Mouse (Mus musculus): ENCODE results near the gene Endod1. TPM values are rescaled to one million over a fixed set of nuclear protein-coding genes. Genes with fewer than 3 reads are reported as not detected.

The Endod1 gene
- polyA plus RNA-seq, 1 experiment from 2014 or later = 90.1 TPM

DNA sequence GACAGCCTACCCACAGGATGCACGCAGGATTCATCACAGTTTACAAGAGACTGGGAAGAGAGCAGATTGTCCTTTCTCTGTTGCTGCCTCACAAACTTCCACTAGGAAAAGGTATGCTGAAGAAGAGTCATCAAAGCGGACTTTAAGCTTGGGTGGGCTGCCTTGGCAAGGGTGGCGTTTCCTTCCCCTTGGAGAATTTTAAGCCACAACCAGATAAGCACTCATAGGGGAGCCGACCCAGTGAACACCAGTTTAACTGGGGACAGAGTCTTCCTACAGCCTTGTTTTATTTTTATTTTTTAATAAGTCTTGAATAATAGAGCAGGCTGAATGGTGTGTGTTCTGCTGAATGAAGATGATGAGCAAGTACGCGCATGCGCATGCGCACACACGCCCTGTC lies 16.6 kb downstream of the Endod1 start:
- H3K36me3 ChIP-seq (ENCODE audit: control insufficient read depth, insufficient read depth, low read length) = no peaks in the 10 kb centered on the region
- no peak for ATAC-seq (ENCODE audit: low FRiP score, low TSS enrichment)
- no peak overlapping the region for H3K27ac ChIP-seq (replicated peaks)
- H3K9ac ChIP-seq (ENCODE audit: low read length) = no peak overlapping the region
- no peak overlapping the region for H3K4me2 ChIP-seq (replicated peaks; ENCODE audit: low read depth)
- WGBS = 92% methylated on average over 9 of the region's 9 CpGs
- TF ChIP-seq EP300 (optimal IDR thresholded peaks at IDR 0.05) (no peak), CTCF (IDR thresholded peaks at IDR 0.05; ENCODE audit: low read depth) (no peak)
- no peaks in the 10 kb centered on the region for H3K27me3 ChIP-seq (ENCODE audit: control insufficient read depth, insufficient read depth, low read length)
- DNase-seq (ENCODE audit: low spot score) = no peak
- no peak overlapping the region for H3K4me3 ChIP-seq (ENCODE audit: low read depth, low read length)
- no peaks in the 10 kb centered on the region for H3K9me3 ChIP-seq (ENCODE audit: control insufficient read depth, low read length)
- no peaks in the 10 kb centered on the region for H3K4me1 ChIP-seq (replicated peaks; ENCODE audit: control insufficient read depth, insufficient read depth)

DNA sequence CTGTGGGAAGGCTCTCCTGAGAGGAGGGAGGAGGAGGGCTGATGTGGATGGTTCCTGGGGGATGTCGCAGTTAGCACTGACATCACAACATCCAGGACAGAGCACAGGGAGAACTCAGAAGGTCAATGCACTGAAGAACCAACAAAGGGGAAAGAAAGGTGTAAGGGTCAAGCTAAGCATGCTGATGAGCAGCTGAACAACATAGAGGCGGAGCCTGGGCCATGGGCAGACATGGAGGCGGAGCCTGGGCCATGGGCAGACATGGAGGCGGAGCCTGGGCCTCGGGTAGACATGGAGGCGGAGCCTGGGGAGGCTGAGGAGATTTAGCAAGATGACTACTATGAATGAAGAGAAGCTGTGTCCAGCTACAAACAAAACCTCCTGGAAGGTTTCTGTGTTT lies 17.8 kb downstream of the Endod1 start:
- no peak overlapping the region for H3K4me2 ChIP-seq (replicated peaks; ENCODE audit: low read depth)
- no peak overlapping the region for H3K9ac ChIP-seq (ENCODE audit: low read length)
- ATAC-seq (ENCODE audit: low FRiP score, low TSS enrichment) (0 out of 2 replicates have a peak, but pooled peaks have one; percentile 42), DNase-seq (ENCODE audit: low spot score) (no peak)
- 85% methylated on average over 6 of the region's 6 CpGs for WGBS
- H3K36me3 ChIP-seq (ENCODE audit: control insufficient read depth, insufficient read depth, low read length) = no peaks in the 10 kb centered on the region
- H3K9me3 ChIP-seq (ENCODE audit: control insufficient read depth, low read length) = no peaks in the 10 kb centered on the region
- H3K4me3 ChIP-seq (ENCODE audit: low read depth, low read length) = no peak overlapping the region
- no peaks in the 10 kb centered on the region for H3K27me3 ChIP-seq (ENCODE audit: control insufficient read depth, insufficient read depth, low read length)
- no peak overlapping the region for H3K27ac ChIP-seq (replicated peaks)
- H3K4me1 ChIP-seq (replicated peaks; ENCODE audit: control insufficient read depth, insufficient read depth) = no peaks in the 10 kb centered on the region
- TF ChIP-seq EP300 (optimal IDR thresholded peaks at IDR 0.05) (no peak), CTCF (IDR thresholded peaks at IDR 0.05; ENCODE audit: low read depth) (no peak)

DNA sequence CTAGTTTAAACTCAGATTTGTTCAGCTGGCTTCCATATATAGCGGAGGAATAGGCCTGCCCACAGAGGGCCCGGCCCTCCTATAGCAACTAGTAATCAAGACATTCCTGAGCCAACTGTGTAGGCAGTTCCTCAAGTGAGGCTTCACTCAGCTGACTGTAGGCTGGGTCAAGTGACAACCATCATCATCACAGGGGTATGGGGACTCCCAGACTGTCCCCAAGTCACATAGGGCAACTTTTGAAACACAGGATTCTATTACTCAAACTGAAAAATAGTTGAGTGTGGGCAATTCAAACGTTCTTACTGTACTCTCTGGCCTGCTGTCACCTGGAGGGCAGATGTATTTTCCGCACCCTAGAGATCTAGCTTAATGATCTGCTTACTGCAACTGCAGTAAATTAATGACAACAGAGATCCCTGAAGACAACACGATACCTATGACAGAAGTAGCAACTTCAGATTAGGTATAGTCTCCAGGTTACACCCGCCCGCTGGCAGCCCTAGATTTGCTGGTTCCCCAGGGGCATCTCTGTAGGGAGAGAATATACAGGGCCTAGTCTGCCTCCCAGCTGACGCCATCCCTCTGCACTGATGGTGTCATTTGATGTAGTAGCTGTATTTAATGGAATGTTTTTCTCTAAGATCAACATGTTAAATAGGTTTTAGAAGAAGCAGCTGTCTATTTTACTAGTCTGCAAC lies 19.1 kb downstream of the Endod1 start:
- no peak for ATAC-seq (ENCODE audit: low FRiP score, low TSS enrichment)
- H3K4me3 ChIP-seq (ENCODE audit: low read depth, low read length) = no peak overlapping the region
- no peak overlapping the region for H3K4me2 ChIP-seq (replicated peaks; ENCODE audit: low read depth)
- no peak for DNase-seq (ENCODE audit: low spot score)
- 86% methylated on average over 8 of the region's 8 CpGs for WGBS
- no peak for TF ChIP-seq EP300 (optimal IDR thresholded peaks at IDR 0.05)
- TF ChIP-seq CTCF (IDR thresholded peaks at IDR 0.05; ENCODE audit: low read depth) = no peak
- H3K27ac ChIP-seq (replicated peaks) = no peak overlapping the region
- no peak overlapping the region for H3K9ac ChIP-seq (ENCODE audit: low read length)
- no peaks in the 10 kb centered on the region for H3K36me3 ChIP-seq (ENCODE audit: control insufficient read depth, insufficient read depth, low read length)
- no peaks in the 10 kb centered on the region for H3K27me3 ChIP-seq (ENCODE audit: control insufficient read depth, insufficient read depth, low read length)
- H3K4me1 ChIP-seq (replicated peaks; ENCODE audit: control insufficient read depth, insufficient read depth) = no peaks in the 10 kb centered on the region
- no peaks in the 10 kb centered on the region for H3K9me3 ChIP-seq (ENCODE audit: control insufficient read depth, low read length)

DNA sequence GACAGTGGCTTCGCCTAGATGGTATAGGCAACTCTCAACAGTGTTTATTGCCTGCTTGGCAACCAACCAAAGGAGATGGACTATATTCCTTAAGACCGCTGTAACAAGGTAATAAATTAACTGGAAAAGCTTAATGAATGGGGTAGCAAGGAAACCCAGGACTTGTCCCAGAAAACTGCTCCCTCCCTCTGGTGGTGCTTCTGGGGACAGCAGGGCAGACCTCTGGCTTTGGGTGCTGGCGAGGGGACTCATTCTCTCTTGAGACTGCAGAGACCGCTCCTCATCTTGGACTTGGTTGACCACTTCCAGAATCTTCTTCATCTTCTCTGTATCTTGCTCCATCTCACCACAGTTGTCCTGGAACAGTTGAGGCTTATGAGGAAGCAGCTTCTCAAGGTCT lies 24.3 kb downstream of the Endod1 start:
- 85% methylated on average over 4 of the region's 4 CpGs for WGBS
- no peaks in the 10 kb centered on the region for H3K27me3 ChIP-seq (ENCODE audit: control insufficient read depth, insufficient read depth, low read length)
- H3K4me2 ChIP-seq (replicated peaks; ENCODE audit: low read depth) = no peak overlapping the region
- no peaks in the 10 kb centered on the region for H3K9me3 ChIP-seq (ENCODE audit: control insufficient read depth, low read length)
- TF ChIP-seq CTCF (IDR thresholded peaks at IDR 0.05; ENCODE audit: low read depth) (peak; percentile 60), EP300 (optimal IDR thresholded peaks at IDR 0.05) (no peak)
- H3K4me1 ChIP-seq (replicated peaks; ENCODE audit: control insufficient read depth, insufficient read depth) = no peaks in the 10 kb centered on the region
- H3K27ac ChIP-seq (replicated peaks) = no peak overlapping the region
- ATAC-seq (ENCODE audit: low FRiP score, low TSS enrichment) (no peak), DNase-seq (ENCODE audit: low spot score) (no peak)
- H3K4me3 ChIP-seq (ENCODE audit: low read depth, low read length) = no peak overlapping the region
- H3K9ac ChIP-seq (ENCODE audit: low read length) = no peak overlapping the region
- H3K36me3 ChIP-seq (ENCODE audit: control insufficient read depth, insufficient read depth, low read length) = peaks cover 3% of the 10 kb centered on the region; the same call in 1 of the 2 replicates

DNA sequence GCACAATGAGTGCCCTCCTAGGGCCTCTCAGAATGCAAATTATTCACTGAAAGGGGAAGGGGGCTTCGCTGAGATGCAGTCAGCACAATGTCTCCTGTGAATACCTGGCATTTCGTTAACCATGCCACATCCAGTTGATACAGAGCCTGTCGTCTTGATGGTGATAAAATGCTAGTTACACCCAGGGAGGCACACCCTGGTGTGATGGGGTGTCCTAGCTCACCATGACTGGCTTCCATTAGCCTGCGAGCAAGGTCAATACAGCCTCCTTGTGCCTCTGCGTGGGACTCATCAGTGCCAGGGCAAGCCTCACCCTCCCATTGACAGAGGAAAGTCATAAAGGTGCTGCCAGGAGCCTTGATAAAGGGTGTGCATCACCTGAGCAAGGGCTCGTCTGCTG lies 26.5 kb downstream of the Endod1 start:
- no peak for DNase-seq (ENCODE audit: low spot score)
- Histone ChIP-seq H3K9ac (ENCODE audit: low read length) (no peak overlapping the region), H3K27ac (replicated peaks) (no peak overlapping the region), H3K4me1 (replicated peaks; ENCODE audit: control insufficient read depth, insufficient read depth) (no peaks in the 10 kb centered on the region), H3K36me3 (ENCODE audit: control insufficient read depth, insufficient read depth, low read length) (peaks cover 3% of the 10 kb centered on the region; the same call in 1 of the 2 replicates), H3K27me3 (ENCODE audit: control insufficient read depth, insufficient read depth, low read length) (no peaks in the 10 kb centered on the region), H3K4me3 (ENCODE audit: low read depth, low read length) (no peak overlapping the region), H3K4me2 (replicated peaks; ENCODE audit: low read depth) (no peak overlapping the region), H3K9me3 (ENCODE audit: control insufficient read depth, low read length) (no peaks in the 10 kb centered on the region)
- 70% methylated on average over 6 of the region's 6 CpGs for WGBS
- ATAC-seq (ENCODE audit: low FRiP score, low TSS enrichment) = no peak
- TF ChIP-seq CTCF (IDR thresholded peaks at IDR 0.05; ENCODE audit: low read depth) (no peak), EP300 (optimal IDR thresholded peaks at IDR 0.05) (no peak)

DNA sequence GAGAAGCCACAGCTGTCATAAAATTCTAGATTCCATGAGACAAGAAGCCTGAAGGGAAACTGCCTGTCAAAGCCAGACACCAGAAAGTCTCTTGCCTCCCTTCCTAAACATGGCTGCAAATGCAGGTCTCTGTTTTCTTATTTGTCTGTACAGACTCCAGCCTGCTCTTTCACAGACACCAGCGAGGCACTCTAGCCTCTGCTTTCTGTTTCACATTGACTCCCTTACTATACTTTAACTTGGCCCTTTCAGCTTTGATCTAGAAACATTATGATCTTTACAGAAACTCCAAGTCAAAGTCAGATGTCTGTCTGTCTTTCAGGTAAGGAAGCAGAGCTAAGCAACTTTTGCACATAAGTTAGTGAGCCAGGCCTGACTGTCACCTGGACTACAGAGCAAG lies 29.0 kb downstream of the Endod1 start:
- H3K4me1 ChIP-seq (replicated peaks; ENCODE audit: control insufficient read depth, insufficient read depth) = no peaks in the 10 kb centered on the region
- ATAC-seq (ENCODE audit: low FRiP score, low TSS enrichment) = no peak

More for the DNA sequence above, 29.0 kb downstream of the Endod1 start:
- TF ChIP-seq CTCF (IDR thresholded peaks at IDR 0.05; ENCODE audit: low read depth) (no peak), EP300 (optimal IDR thresholded peaks at IDR 0.05) (no peak)
- Histone ChIP-seq H3K27ac (replicated peaks) (no peak overlapping the region), H3K9ac (ENCODE audit: low read length) (no peak overlapping the region), H3K4me3 (ENCODE audit: low read depth, low read length) (no peak overlapping the region), H3K9me3 (ENCODE audit: control insufficient read depth, low read length) (no peaks in the 10 kb centered on the region), H3K4me2 (replicated peaks; ENCODE audit: low read depth) (no peak overlapping the region), H3K36me3 (ENCODE audit: control insufficient read depth, insufficient read depth, low read length) (peaks cover 3% of the 10 kb centered on the region; the same call in 1 of the 2 replicates), H3K27me3 (ENCODE audit: control insufficient read depth, insufficient read depth, low read length) (no peaks in the 10 kb centered on the region)
- 76% methylated on average over 1 of the region's 1 CpGs for WGBS
- no peak for DNase-seq (ENCODE audit: low spot score)

All from stomach, postnatal 0 days (tissue).